Mouse (Mus musculus): ENCODE data around the gene Arhgef10l. TPM values are rescaled to one million over a fixed set of nuclear protein-coding genes. Genes with fewer than 3 reads are reported as not detected.

The Arhgef10l gene
- polyA plus RNA-seq, 1 experiment = 52.7 TPM

GRCm38 (mm10) chr4:140649207-140649591 is 16.6 kb downstream of the Arhgef10l start:
- WGBS = 20% methylated on average over 9 of the region's 9 CpGs
- peak overlapping the region; percentile 92 for H3K4me3 ChIP-seq (replicated peaks; ENCODE audit: insufficient read depth, low read depth, low read length)
- H3K27ac ChIP-seq (ENCODE audit: insufficient read depth, low read length) = peak overlapping the region; percentile 95
- DNase-seq = no peak
- peaks cover 30% of the 10 kb centered on the region for H3K4me1 ChIP-seq (ENCODE audit: control insufficient read depth, insufficient read depth, low read length)
- no peaks in the 10 kb centered on the region for H3K27me3 ChIP-seq (ENCODE audit: control insufficient read depth, insufficient read depth, low read length)
- TF ChIP-seq POLR2A (IDR thresholded peaks at IDR 0.05; ENCODE audit: borderline replicate concordance, insufficient read depth, low read length) (no peak), CTCF (IDR thresholded peaks at IDR 0.05; ENCODE audit: borderline replicate concordance, insufficient read depth, low read depth, low read length) (no peak)

- peak overlapping the region; percentile 92 for H3K4me3 ChIP-seq (replicated peaks; ENCODE audit: insufficient read depth, low read depth, low read length)
- no peaks in the 10 kb centered on the region for H3K27me3 ChIP-seq (ENCODE audit: control insufficient read depth, insufficient read depth, low read length)
- peak overlapping the region; percentile 95 for H3K27ac ChIP-seq (ENCODE audit: insufficient read depth, low read length)
- TF ChIP-seq POLR2A (IDR thresholded peaks at IDR 0.05; ENCODE audit: borderline replicate concordance, insufficient read depth, low read length) (no peak), CTCF (IDR thresholded peaks at IDR 0.05; ENCODE audit: borderline replicate concordance, insufficient read depth, low read depth, low read length) (no peak)
- peak; percentile 71 to 78 for DNase-seq
- H3K4me1 ChIP-seq (ENCODE audit: control insufficient read depth, insufficient read depth, low read length) = peaks cover 34% of the 10 kb centered on the region
- WGBS = 1% methylated on average over 48 of the region's 50 CpGs
Observed at GRCm38 (mm10) chr4:140648443-140649206, 17.2 kb downstream of the Arhgef10l start.

- WGBS = 4% methylated on average over 12 of the region's 12 CpGs
- peaks cover 34% of the 10 kb centered on the region for H3K4me1 ChIP-seq (ENCODE audit: control insufficient read depth, insufficient read depth, low read length)
- peak overlapping the region; percentile 92 for H3K4me3 ChIP-seq (replicated peaks; ENCODE audit: insufficient read depth, low read depth, low read length)
- peak overlapping the region; percentile 95 for H3K27ac ChIP-seq (ENCODE audit: insufficient read depth, low read length)
- TF ChIP-seq POLR2A (IDR thresholded peaks at IDR 0.05; ENCODE audit: borderline replicate concordance, insufficient read depth, low read length) (0 out of 2 replicates have a peak, but pooled peaks have one; percentile 29), CTCF (IDR thresholded peaks at IDR 0.05; ENCODE audit: borderline replicate concordance, insufficient read depth, low read depth, low read length) (no peak)
- H3K27me3 ChIP-seq (ENCODE audit: control insufficient read depth, insufficient read depth, low read length) = no peaks in the 10 kb centered on the region
- peak; percentile 88 to 93 for DNase-seq
Observed at GRCm38 (mm10) chr4:140647711-140648421, 17.9 kb downstream of the Arhgef10l start.

GRCm38 (mm10) chr4:140645638-140646037 is 20.2 kb downstream of the Arhgef10l start:
- peaks cover 52% of the 10 kb centered on the region for H3K4me1 ChIP-seq (ENCODE audit: control insufficient read depth, insufficient read depth, low read length)
- TF ChIP-seq CTCF (IDR thresholded peaks at IDR 0.05; ENCODE audit: borderline replicate concordance, insufficient read depth, low read depth, low read length) (no peak), POLR2A (IDR thresholded peaks at IDR 0.05; ENCODE audit: borderline replicate concordance, insufficient read depth, low read length) (no peak)
- H3K27ac ChIP-seq (ENCODE audit: insufficient read depth, low read length) = peak overlapping the region; percentile 25; the same call in 1 of the 2 replicates
- WGBS = 18% methylated on average over 3 of the region's 3 CpGs
- H3K4me3 ChIP-seq (replicated peaks; ENCODE audit: insufficient read depth, low read depth, low read length) = no peak overlapping the region
- no peaks in the 10 kb centered on the region for H3K27me3 ChIP-seq (ENCODE audit: control insufficient read depth, insufficient read depth, low read length)
- peak in 1 of 2 experiments; percentile 40 for DNase-seq

- DNase-seq = no peak
- Histone ChIP-seq H3K27ac (ENCODE audit: insufficient read depth, low read length) (no peak overlapping the region), H3K4me3 (replicated peaks; ENCODE audit: insufficient read depth, low read depth, low read length) (no peak overlapping the region), H3K4me1 (ENCODE audit: control insufficient read depth, insufficient read depth, low read length) (peaks cover 61% of the 10 kb centered on the region), H3K27me3 (ENCODE audit: control insufficient read depth, insufficient read depth, low read length) (no peaks in the 10 kb centered on the region)
- TF ChIP-seq POLR2A (IDR thresholded peaks at IDR 0.05; ENCODE audit: borderline replicate concordance, insufficient read depth, low read length) = no peak
- TF ChIP-seq CTCF (IDR thresholded peaks at IDR 0.05; ENCODE audit: borderline replicate concordance, insufficient read depth, low read depth, low read length) = no peak
- 13% methylated on average over 3 of the region's 3 CpGs for WGBS
Observed at GRCm38 (mm10) chr4:140644701-140645100, 21.1 kb downstream of the Arhgef10l start.

GRCm38 (mm10) chr4:140644276-140644675 is 21.5 kb downstream of the Arhgef10l start:
- H3K4me1 ChIP-seq (ENCODE audit: control insufficient read depth, insufficient read depth, low read length) = peaks cover 62% of the 10 kb centered on the region
- no peaks in the 10 kb centered on the region for H3K27me3 ChIP-seq (ENCODE audit: control insufficient read depth, insufficient read depth, low read length)
- no peak overlapping the region for H3K27ac ChIP-seq (ENCODE audit: insufficient read depth, low read length)
- peak; percentile 67 to 82 for DNase-seq
- no peak overlapping the region for H3K4me3 ChIP-seq (replicated peaks; ENCODE audit: insufficient read depth, low read depth, low read length)
- 25% methylated on average over 6 of the region's 6 CpGs for WGBS
- TF ChIP-seq CTCF (IDR thresholded peaks at IDR 0.05; ENCODE audit: borderline replicate concordance, insufficient read depth, low read depth, low read length) = no peak
- TF ChIP-seq POLR2A (IDR thresholded peaks at IDR 0.05; ENCODE audit: borderline replicate concordance, insufficient read depth, low read length) = no peak

GRCm38 (mm10) chr4:140642378-140642777 is 23.4 kb downstream of the Arhgef10l start:
- 63% methylated on average over 4 of the region's 4 CpGs for WGBS

More at GRCm38 (mm10) chr4:140642378-140642777, 23.4 kb downstream of the Arhgef10l start:
- peaks cover 75% of the 10 kb centered on the region for H3K4me1 ChIP-seq (ENCODE audit: control insufficient read depth, insufficient read depth, low read length)
- H3K4me3 ChIP-seq (replicated peaks; ENCODE audit: insufficient read depth, low read depth, low read length) = no peak overlapping the region
- H3K27ac ChIP-seq (ENCODE audit: insufficient read depth, low read length) = peak overlapping the region; percentile 65
- TF ChIP-seq POLR2A (IDR thresholded peaks at IDR 0.05; ENCODE audit: borderline replicate concordance, insufficient read depth, low read length) (no peak), CTCF (IDR thresholded peaks at IDR 0.05; ENCODE audit: borderline replicate concordance, insufficient read depth, low read depth, low read length) (no peak)
- peak in 1 of 2 experiments; percentile 34 for DNase-seq
- H3K27me3 ChIP-seq (ENCODE audit: control insufficient read depth, insufficient read depth, low read length) = no peaks in the 10 kb centered on the region
